Mouse (Mus musculus): ENCODE measurements around the gene Krt80.

DNA sequence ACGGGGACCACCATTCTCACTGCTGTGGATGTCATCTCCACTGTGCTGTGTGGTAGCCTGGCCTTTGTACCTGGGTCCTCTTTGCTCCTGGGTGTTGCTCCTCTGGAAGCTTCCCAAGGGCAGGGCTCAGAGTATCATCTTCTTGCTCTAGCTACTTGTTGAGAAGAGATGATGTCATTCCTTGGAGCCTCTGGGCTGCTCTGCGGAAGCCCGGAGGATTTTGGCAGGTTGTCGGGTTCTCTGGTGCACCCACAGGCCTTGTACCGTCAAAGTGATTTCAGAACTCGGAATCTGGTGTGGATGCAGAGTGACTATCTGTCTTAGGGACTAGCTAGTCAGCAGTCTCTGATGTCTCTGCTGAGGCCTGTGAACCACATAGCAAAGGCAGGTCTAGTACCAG, 15.1 kb upstream of the Krt80 start:
- TF ChIP-seq CTCF (conservative IDR thresholded peaks at IDR 0.05 in 1 of 2, IDR thresholded peaks at IDR 0.05 in 1 of 2; ENCODE audit: low read depth in 2 of 2, low read length in 2 of 2) (no peak), ZC3H11A (IDR thresholded peaks at IDR 0.05; ENCODE audit: low read depth, low read length) (no peak), RCOR1 (conservative IDR thresholded peaks at IDR 0.05; ENCODE audit: low read depth, low read length) (no peak), MAFK (IDR thresholded peaks at IDR 0.05; ENCODE audit: insufficient replicate concordance, low read length) (no peak), ZMIZ1 (IDR thresholded peaks at IDR 0.05; ENCODE audit: low read depth, low read length) (no peak)
